Mouse (Mus musculus): ENCODE data around the gene Kmt2a.

Kmt2a gene

DNA sequence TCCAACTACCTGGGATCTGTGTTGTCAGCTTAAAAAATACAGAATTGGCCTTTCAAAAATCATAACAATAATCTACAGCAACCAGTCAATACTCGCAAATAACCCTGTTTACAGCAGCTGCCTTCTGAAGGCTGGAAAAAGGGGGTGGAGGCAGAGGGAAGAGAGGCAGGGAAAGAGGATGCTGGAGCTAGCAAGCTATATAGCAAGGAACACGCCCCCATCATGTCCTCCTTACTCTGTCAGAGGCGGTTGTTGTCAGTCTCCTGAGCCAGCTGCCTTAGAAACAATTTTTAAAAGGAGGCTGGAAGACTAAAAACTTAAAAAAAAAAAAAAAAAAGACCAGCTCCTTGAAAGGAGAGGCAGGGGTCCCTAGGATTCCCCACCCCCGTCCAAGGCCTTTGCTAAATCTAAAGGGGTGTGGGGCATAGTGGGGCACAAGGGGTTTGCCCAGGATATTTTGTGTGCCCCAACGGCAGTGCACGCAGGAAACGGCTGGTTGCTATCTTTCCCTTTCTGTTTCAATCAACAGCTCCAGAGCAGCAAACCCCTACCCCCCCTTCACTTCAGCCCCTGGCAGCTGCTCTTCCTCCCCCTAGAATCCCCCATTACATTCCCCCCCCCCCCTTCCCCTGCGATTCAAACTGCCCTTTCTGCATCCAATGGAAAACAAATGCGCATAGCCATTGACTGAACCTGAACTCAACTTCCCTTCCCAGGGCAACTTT lies 2.2 kb downstream of the Kmt2a start:
- no peak for DNase-seq

DNA sequence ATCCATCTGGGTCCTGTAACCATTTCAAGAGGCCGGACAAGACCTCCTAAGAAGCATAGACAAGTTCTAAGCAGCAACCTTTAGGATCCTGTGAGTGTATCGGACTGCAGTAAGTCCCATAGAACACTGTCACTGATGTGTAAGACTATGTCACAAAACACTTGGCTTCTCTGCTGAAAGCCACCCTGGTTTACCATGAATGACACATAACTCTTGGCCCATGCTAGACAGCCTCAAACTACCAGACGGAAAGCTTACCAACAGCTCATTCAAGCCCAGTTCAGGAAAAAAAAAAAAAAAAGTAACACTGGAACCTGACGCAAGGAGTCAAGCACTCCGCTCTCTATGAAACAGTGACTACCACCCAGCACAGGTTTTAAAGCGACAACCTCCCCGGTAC lies 3.4 kb downstream of the Kmt2a start:
- DNase-seq: no peak

DNA sequence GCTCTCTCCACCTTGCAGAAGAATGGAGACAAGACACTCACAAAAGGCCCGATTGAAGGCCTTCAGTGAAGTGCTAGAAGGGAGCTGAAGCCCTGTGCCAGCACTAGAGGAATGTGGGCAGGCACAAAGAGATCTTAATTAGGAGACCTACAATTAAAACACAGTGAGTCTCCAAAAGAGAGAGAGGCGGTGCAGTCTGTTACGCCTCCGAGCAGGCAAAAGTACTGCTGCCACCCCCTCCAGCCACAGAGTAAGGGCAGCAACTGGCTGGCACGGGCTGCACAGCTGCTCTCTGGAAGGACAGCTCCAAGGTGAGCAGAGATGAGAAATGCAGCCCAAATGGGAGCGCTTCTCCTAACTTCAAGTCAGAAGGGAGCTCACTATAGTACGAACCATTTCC lies 5.6 kb downstream of the Kmt2a start:
- DNase-seq: no peak

GRCm38 (mm10) chr9:44874198-44874597 lies 6.9 kb downstream of the Kmt2a start:
- no peak for DNase-seq

DNA sequence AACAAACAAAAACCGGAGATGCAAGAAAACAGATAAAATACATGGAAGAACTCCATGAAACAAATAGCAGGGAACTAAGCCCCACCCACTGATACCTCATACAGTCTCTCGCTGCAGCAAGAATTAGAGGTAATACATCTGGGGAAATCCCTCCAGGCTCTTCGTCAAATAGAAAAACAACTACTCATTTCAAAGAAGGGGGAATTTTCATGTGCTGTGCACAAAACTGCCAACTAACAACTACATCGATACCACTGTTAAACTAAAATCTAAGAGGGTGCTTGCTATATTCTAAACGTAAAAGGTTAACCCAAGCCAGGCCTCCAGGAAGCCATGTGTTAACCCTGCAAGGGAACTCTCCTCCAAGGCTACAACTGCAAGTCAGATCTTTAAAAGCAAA lies 7.4 kb downstream of the Kmt2a start:
- DNase-seq: no peak

- no peak for DNase-seq
Measured at GRCm38 (mm10) chr9:44868336-44869094, 12.6 kb downstream of the Kmt2a start.

GRCm38 (mm10) chr9:44867664-44868063 lies 13.4 kb downstream of the Kmt2a start:
- DNase-seq: no peak

DNA sequence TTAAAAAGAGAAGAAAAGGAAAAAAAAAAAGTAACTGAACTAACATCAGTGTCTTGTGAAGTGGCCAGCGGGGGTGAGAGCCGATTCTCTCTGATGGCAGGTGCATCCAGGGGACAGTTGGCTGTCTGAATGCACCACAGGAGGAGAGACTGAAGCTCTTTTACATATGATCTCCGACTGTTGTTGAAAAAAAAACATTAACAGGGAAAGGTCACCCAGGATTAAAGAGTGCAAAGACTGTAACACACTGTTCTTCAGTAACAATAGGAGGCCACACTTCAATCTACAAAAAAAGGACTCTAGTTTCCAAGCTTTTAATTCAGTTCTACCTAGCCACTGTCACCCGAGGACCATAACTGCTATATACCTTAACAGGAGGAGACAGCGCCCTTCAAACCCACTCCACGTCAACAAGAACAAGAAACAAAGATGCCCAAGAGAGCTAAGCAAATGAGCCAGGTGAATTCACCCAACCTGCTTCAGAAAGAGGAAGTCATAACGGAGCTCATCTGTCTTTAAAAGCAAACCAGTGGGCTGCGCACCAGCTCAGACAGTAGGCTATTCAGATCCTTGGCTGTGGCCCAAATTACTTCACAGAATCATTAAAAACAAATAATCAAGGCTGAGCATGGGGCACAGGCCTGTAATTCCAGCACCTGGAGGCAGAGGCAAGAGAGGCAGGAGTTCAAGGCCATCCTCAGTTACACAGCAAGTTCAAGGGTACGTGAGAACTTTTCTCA lies 14.4 kb downstream of the Kmt2a start:
- peak; percentile 49 for DNase-seq

DNA sequence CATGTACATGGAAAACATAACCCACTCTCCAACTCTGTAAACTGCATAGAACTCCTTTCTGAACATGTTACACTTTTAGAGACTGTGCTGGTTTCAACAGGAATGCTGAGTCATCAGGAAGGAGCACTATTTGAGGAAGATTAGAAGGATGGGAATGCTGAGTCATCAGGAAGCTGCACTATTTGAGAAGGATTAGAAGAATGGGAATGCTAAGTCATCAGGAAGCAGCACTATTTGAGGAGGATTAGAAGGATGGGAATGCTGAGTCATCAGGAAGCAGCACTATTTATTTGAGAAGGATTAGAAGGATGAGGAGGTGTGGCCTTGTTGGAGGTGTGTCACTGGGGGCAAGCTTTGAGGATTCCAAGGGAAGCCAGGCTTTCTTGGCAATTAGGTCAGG lies 20.0 kb downstream of the Kmt2a start:
- DNase-seq: no peak

DNA sequence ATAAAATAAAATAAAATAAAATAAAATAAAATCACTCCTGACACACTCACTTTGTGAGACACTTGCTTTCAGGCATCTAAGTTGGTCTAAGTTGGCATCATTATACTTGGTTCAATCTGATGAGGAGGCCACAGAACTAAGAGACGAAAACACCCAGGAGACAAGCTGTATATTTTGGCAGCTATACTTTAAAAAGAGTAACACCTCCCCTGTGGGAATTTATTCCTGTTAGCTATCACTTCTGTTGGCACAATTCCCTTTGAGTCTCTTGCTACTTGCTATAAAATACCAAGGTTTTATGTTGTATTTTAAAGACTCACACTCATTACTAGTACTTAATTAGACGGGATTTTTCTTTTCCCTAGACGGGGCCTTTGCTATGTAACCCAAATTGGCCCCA lies 22.4 kb downstream of the Kmt2a start:
- no peak for DNase-seq

DNA sequence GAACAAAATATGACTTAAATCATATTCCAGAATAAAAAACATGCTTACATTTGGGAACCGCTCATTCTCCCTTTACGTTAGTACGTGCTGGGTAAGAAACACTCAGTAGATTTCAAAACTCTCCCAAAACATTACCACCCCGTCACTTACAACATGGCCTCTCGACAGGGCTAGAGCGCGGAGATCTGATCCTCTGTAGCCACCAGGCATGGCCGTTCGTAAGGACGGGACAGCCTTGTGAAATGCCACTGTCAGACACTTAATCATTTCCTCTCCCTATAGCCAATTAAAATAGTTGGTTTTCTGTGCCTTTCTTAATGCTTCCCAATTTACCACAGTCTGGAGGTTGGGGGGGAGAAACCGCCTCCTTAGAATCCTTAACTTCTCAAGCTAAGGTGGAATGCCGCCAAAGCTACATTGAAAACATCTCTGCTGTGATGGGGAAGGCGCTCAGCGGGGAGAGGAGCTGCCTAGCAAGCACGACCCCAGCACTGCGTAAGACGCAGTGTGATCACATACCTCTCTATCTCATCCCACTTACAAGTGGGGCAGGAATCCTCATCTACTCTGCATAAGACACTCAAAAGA lies 23.6 kb downstream of the Kmt2a start:
- DNase-seq: no peak

- DNase-seq: peak; percentile 52
Measured at GRCm38 (mm10) chr9:44855153-44855552, 25.9 kb downstream of the Kmt2a start.

GRCm38 (mm10) chr9:44847446-44847845 lies 33.6 kb downstream of the Kmt2a start:
- no peak for DNase-seq

DNA sequence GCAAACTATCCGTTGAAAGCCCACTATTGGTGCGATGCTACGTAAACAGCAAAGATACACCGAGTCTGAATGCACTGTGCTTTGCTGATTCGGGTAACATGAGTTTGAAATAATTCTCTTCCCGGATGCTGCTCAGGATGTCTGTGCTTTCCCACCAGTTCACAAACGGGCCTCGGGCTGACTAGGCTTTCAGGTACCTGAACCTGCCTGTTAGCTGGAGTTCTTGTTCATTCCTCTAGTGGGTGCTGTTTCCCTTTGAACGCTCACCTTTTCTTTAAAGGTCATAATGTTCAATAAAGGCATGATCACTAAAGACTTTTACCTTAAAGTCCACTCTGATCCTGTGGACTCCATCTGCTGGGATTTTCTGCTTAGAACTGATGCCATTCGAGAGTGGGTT lies 39.9 kb downstream of the Kmt2a start:
- DNase-seq: peak; percentile 59

- peak; percentile 77 for DNase-seq
Measured at GRCm38 (mm10) chr9:44836439-44836838, 44.7 kb downstream of the Kmt2a start.

DNA sequence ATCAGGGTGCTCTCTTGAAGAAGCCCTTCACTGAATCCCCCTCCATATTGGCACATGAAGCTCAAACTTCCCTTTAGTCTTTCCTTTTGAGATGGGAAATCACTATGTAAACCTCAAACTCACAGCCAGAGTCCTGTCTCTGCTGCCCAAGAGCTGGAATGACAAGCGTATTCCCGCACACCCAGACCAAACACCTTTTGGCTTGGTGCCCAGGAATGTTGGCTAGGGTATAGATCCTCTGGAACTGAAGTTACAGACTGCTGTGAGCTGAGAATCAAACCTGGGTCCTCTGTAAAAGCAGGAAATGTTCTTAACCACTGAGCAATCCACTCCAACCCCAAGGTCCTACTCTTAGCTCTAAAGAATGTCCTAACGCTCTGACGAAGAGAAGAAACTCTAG lies 48.7 kb downstream of the Kmt2a start:
- DNase-seq: peak; percentile 26

- DNase-seq: no peak
Measured at GRCm38 (mm10) chr9:44830506-44830905, 50.6 kb downstream of the Kmt2a start.

DNA sequence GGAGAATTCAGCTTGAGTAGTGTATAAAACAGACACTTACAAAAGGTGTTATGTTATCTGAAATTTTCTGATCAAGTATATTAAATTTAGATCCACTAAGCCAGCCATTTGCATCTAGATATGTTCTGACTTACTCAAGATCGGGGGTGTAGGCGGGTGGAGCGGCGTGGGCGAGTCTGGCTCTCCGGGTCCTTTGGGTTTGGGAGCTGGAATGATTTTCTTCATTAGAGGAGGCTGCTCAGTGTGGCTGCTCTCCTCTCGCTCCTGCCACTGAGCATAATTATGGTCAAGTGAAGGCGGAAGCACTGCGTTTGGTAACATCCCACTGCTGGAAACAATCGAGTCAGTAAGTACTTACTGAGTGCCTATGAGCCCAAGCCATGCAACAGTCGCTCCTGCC lies 52.2 kb downstream of the Kmt2a start:
- no peak for DNase-seq

DNA sequence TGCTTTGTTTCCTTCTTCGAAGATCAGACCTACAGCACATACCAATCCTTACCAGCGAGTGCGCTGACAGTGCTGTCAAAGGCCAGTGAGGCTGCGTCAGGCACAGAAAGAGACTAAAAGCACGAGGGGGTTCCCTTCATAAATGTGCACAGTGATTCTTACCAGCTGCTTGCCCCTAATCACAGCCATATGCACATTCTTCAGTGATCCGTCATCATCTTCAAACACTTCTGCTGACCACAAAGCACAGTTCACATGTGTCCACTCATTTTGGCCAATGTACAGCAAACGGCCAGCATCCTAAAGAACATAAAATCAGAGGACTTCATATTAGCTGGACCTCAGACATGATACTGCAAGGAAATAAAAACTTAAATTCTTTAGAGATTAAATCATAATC lies 54.4 kb downstream of the Kmt2a start:
- DNase-seq: no peak

- DNase-seq: no peak
Measured at GRCm38 (mm10) chr9:44819920-44820827, 60.9 kb downstream of the Kmt2a start.

- DNase-seq: no peak
Measured at GRCm38 (mm10) chr9:44817522-44817921, 63.6 kb downstream of the Kmt2a start.

DNA sequence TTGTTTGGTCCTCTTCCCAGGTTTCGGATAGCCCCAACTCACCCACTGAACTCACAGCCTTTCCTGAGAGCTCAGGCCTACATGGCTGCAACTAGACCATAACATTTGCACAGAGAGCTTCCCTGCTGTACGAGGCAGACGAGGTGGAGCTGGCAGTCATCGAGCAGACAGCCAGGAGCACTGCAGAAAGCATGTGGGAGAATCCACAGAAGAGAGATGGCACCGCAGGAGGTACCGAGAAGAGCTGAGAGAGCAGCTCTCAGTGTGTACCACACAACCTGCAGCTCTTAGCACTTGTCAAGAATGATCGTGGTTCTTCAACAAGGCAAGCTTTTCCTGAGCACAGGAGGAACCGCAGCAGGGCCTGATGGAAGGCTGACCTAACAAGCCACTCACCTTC lies 66.9 kb downstream of the Kmt2a start:
- no peak for DNase-seq

Measured in cerebellum, adult 9-10 months (tissue).